Mouse (Mus musculus): ENCODE results near the gene Tsku. TPM values are rescaled to one million over a fixed set of nuclear protein-coding genes. Genes with fewer than 3 reads are reported as not detected.

Tsku gene
- 1.3 and 1.6 TPM in 2 replicates for polyA plus RNA-seq (2015; fragmentation: Nextera tagmentation; extraction: Ambion mirVana)

GRCm38 (mm10) chr7:98361063-98361652 is at the start of gene Tsku:
Gene Tsku, minus strand, starts transcription at chr7:98361328.
- Histone ChIP-seq H3K4me2 (peak within 1 kb of the TSS; percentile 66), H3K36me3 (replicated peaks) (no peaks in the 10 kb centered on the region), H3K9ac (peak within 1 kb of the TSS; percentile 37; the same call in 1 of the 2 replicates), H3K27ac (replicated peaks) (peak within 1 kb of the TSS; percentile 51), H3K4me3 (replicated peaks) (peak within 1 kb of the TSS; percentile 57), H3K27me3 (peaks cover 64% of the 10 kb centered on the region), H3K9me3 (replicated peaks) (no peaks in the 10 kb centered on the region), H3K4me1 (replicated peaks) (peaks cover 19% of the 10 kb centered on the region)
- under 1% methylated on average over 52 of the region's 52 CpGs for WGBS (ENCODE audit: insufficient replicate concordance)
- ATAC-seq (ENCODE audit: insufficient read depth): peak; percentile 77

DNA sequence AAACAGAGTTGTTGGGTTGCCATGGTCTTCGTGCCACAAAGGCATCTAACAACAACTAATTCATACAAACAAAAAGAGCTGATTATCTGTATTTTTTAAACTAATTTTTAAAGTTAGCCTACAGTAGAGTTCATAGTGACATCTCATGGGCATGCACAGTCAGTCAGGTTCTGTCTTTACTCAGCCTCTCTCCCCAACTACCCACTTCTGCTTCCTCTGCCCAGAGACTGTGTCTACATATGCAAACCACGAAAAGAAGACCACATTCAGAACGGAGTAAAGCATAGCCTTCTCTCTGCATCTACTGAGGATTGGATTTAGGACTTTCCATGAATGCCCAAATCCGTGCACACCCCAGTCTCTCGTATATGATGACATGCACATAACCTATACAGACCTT is 46.5 kb upstream of the Tsku start:
- ATAC-seq (ENCODE audit: insufficient read depth): no peak
- H3K9ac ChIP-seq: no peak overlapping the region

GRCm38 (mm10) chr7:98403996-98404395 is 42.9 kb upstream of the Tsku start:
- WGBS (ENCODE audit: insufficient replicate concordance): 61% methylated on average over 4 of the region's 4 CpGs
- H3K9me3 ChIP-seq (replicated peaks): no peaks in the 10 kb centered on the region
- no peak overlapping the region for H3K9ac ChIP-seq
- no peak overlapping the region for H3K4me3 ChIP-seq (replicated peaks)
- H3K4me2 ChIP-seq: no peak overlapping the region
- no peaks in the 10 kb centered on the region for H3K4me1 ChIP-seq (replicated peaks)
- no peaks in the 10 kb centered on the region for H3K27me3 ChIP-seq
- no peak for ATAC-seq (ENCODE audit: insufficient read depth)
- H3K27ac ChIP-seq (replicated peaks): no peak overlapping the region
- H3K36me3 ChIP-seq (replicated peaks): no peaks in the 10 kb centered on the region

More for the DNA sequence above, 46.5 kb upstream of the Tsku start:
- H3K36me3 ChIP-seq (replicated peaks): no peaks in the 10 kb centered on the region
- H3K4me3 ChIP-seq (replicated peaks): no peak overlapping the region
- no peaks in the 10 kb centered on the region for H3K9me3 ChIP-seq (replicated peaks)
- WGBS (ENCODE audit: insufficient replicate concordance): 31% methylated on average over 5 of the region's 5 CpGs
- no peak overlapping the region for H3K27ac ChIP-seq (replicated peaks)
- no peak overlapping the region for H3K4me2 ChIP-seq
- H3K4me1 ChIP-seq (replicated peaks): no peaks in the 10 kb centered on the region
- no peaks in the 10 kb centered on the region for H3K27me3 ChIP-seq

- Histone ChIP-seq H3K9ac (no peak overlapping the region), H3K27me3 (no peaks in the 10 kb centered on the region), H3K4me2 (no peak overlapping the region), H3K4me1 (replicated peaks) (no peaks in the 10 kb centered on the region), H3K9me3 (replicated peaks) (no peaks in the 10 kb centered on the region), H3K36me3 (replicated peaks) (no peaks in the 10 kb centered on the region), H3K4me3 (replicated peaks) (no peak overlapping the region), H3K27ac (replicated peaks) (no peak overlapping the region)
- no peak for ATAC-seq (ENCODE audit: insufficient read depth)
- WGBS (ENCODE audit: insufficient replicate concordance): 59% methylated on average over 15 of the region's 15 CpGs
Measured at GRCm38 (mm10) chr7:98402582-98403574, 41.8 kb upstream of the Tsku start.

- Histone ChIP-seq H3K4me2 (no peak overlapping the region), H3K36me3 (replicated peaks) (no peaks in the 10 kb centered on the region), H3K27me3 (no peaks in the 10 kb centered on the region; the same call in 1 of the 2 replicates), H3K9me3 (replicated peaks) (no peaks in the 10 kb centered on the region), H3K4me1 (replicated peaks) (no peaks in the 10 kb centered on the region), H3K9ac (no peak overlapping the region), H3K27ac (replicated peaks) (no peak overlapping the region), H3K4me3 (replicated peaks) (no peak overlapping the region)
- WGBS (ENCODE audit: insufficient replicate concordance): 60% methylated on average over 8 of the region's 8 CpGs
- no peak for ATAC-seq (ENCODE audit: insufficient read depth)
Measured at GRCm38 (mm10) chr7:98392466-98393201, 31.5 kb upstream of the Tsku start.

DNA sequence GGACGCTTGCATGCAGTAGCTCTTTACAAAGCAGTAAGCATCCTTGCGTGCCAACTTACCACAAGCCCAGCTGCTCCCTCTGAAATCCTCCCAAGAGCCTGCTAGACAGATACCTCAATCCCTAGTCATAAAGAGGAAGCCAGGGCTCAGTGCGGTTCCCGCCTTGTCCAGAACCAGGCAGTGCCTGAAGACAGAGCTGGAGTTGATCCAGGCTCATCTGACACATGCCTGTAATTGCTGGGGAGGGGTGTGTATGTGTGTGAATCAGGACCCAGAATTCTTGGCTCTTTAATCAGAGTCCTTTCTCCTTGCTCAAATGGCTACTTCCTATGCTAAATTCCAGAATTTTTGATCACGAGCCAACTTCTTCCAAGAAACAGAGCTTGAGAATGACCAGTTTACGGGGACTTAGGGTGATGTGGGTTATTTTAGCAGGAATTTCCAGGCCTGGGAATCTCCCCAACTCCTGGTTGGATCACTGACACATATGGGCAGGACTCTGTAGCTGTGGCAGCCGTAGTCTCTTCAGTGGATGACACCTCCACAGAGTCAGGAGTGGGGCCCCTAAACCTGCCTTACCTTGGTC is 30.3 kb upstream of the Tsku start:
- Histone ChIP-seq H3K9me3 (replicated peaks) (no peaks in the 10 kb centered on the region), H3K4me3 (replicated peaks) (no peak overlapping the region), H3K27me3 (no peaks in the 10 kb centered on the region; the same call in 1 of the 2 replicates), H3K9ac (no peak overlapping the region), H3K27ac (replicated peaks) (no peak overlapping the region), H3K4me2 (no peak overlapping the region), H3K4me1 (replicated peaks) (no peaks in the 10 kb centered on the region), H3K36me3 (replicated peaks) (no peaks in the 10 kb centered on the region)
- ATAC-seq (ENCODE audit: insufficient read depth): no peak
- WGBS (ENCODE audit: insufficient replicate concordance): 62% methylated on average over 7 of the region's 7 CpGs

GRCm38 (mm10) chr7:98390486-98390885 is 29.4 kb upstream of the Tsku start:
- H3K9ac ChIP-seq: no peak overlapping the region
- H3K36me3 ChIP-seq (replicated peaks): no peaks in the 10 kb centered on the region
- H3K27me3 ChIP-seq: no peaks in the 10 kb centered on the region; the same call in 1 of the 2 replicates
- no peaks in the 10 kb centered on the region for H3K4me1 ChIP-seq (replicated peaks)
- no peak overlapping the region for H3K27ac ChIP-seq (replicated peaks)
- no peak overlapping the region for H3K4me3 ChIP-seq (replicated peaks)
- WGBS (ENCODE audit: insufficient replicate concordance): 48% methylated on average over 2 of the region's 2 CpGs
- H3K4me2 ChIP-seq: no peak overlapping the region
- H3K9me3 ChIP-seq (replicated peaks): no peaks in the 10 kb centered on the region
- ATAC-seq (ENCODE audit: insufficient read depth): no peak

DNA sequence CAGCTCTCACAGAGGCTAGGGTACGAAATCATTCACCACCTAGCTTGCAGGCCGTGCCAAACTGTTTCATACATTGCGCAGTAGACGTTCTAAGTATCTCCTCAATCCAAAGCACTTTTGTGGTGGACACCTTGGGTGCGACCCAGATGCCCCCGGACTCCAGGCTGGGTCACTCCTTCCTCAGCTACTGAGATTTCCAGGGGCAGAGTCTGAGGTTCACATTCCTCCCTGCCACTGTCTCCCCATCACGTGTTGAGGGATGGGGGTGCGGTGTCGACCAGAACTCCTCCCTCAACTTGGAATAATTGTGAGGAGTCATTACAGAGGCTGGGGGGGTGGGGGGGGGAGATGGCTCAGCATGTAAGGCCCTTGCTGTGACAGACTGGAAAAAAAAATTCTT is 28.5 kb upstream of the Tsku start:
- no peak overlapping the region for H3K27ac ChIP-seq (replicated peaks)
- 67% methylated on average over 9 of the region's 9 CpGs for WGBS (ENCODE audit: insufficient replicate concordance)
- no peaks in the 10 kb centered on the region for H3K9me3 ChIP-seq (replicated peaks)
- H3K27me3 ChIP-seq: no peaks in the 10 kb centered on the region; the same call in 1 of the 2 replicates
- H3K36me3 ChIP-seq (replicated peaks): no peaks in the 10 kb centered on the region
- H3K4me2 ChIP-seq: no peak overlapping the region
- H3K4me3 ChIP-seq (replicated peaks): no peak overlapping the region
- H3K9ac ChIP-seq: no peak overlapping the region
- ATAC-seq (ENCODE audit: insufficient read depth): no peak
- no peaks in the 10 kb centered on the region for H3K4me1 ChIP-seq (replicated peaks)

- no peak overlapping the region for H3K27ac ChIP-seq (replicated peaks)
- 69% methylated on average over 12 of the region's 12 CpGs for WGBS (ENCODE audit: insufficient replicate concordance)
- H3K4me3 ChIP-seq (replicated peaks): no peak overlapping the region
- no peak overlapping the region for H3K9ac ChIP-seq
- no peaks in the 10 kb centered on the region; the same call in 1 of the 2 replicates for H3K27me3 ChIP-seq
- ATAC-seq (ENCODE audit: insufficient read depth): no peak
- H3K9me3 ChIP-seq (replicated peaks): no peaks in the 10 kb centered on the region
- no peaks in the 10 kb centered on the region for H3K36me3 ChIP-seq (replicated peaks)
- H3K4me1 ChIP-seq (replicated peaks): peaks cover 3% of the 10 kb centered on the region; the same call in 1 of the 2 replicates
- H3K4me2 ChIP-seq: no peak overlapping the region
Measured at GRCm38 (mm10) chr7:98388881-98389501, 27.9 kb upstream of the Tsku start.

DNA sequence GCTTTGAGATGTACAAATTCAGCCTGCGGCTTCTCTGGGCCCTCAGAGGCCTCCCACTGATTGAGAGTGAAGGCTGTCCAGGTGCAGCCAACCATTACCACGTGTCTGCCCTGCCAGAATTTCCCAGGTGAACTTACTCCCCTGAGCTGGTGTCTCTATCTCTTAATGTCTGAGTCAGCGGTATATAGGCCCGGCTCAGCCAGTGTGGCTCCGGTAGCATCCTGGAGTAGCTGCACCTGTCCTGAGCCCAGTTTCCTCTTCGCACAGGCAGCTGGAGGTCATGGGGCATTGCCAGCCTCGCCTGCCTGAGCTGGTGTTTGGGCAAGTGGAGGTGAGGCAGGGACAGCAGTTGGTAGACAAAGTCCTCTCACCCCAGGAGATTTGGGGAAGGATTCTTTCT is 26.1 kb upstream of the Tsku start:
- no peak for ATAC-seq (ENCODE audit: insufficient read depth)
- no peaks in the 10 kb centered on the region; the same call in 1 of the 2 replicates for H3K27me3 ChIP-seq
- H3K27ac ChIP-seq (replicated peaks): no peak overlapping the region
- no peak overlapping the region for H3K9ac ChIP-seq
- no peaks in the 10 kb centered on the region for H3K9me3 ChIP-seq (replicated peaks)
- H3K4me3 ChIP-seq (replicated peaks): no peak overlapping the region
- H3K4me1 ChIP-seq (replicated peaks): peaks cover 16% of the 10 kb centered on the region; the same call in 1 of the 2 replicates
- no peaks in the 10 kb centered on the region for H3K36me3 ChIP-seq (replicated peaks)
- WGBS (ENCODE audit: insufficient replicate concordance): 67% methylated on average over 7 of the region's 7 CpGs
- H3K4me2 ChIP-seq: no peak overlapping the region

Measured in liver, embryonic 15.5 days (tissue).